Mouse (Mus musculus) ES-E14 (cell line): ENCODE measurements around the gene 3110082I17Rik. TPM values are rescaled to one million over a fixed set of nuclear protein-coding genes. Genes with fewer than 3 reads are reported as not detected.

Source experiments
- DNase-seq: peaks from one replicate; pipeline ENCODE4 v3.0.0-alpha.2; 2013; ENCODE audit warnings: low read depth, low spot score
- H3K27ac ChIP-seq: 2 replicates; pipeline ENCODE4 v1.5.1; 2012; ENCODE audit warnings: low read depth, mild to moderate bottlenecking, low read length, moderate library complexity, mixed read lengths; ENCODE audit not compliant: poor library complexity, insufficient read depth, severe bottlenecking
- H3K36me3 ChIP-seq: 2 replicates; pipeline ENCODE4 v1.6.1; 2012; ENCODE audit warnings: mild to moderate bottlenecking, low read length, moderate library complexity, mixed read lengths; ENCODE audit not compliant: control insufficient read depth, poor library complexity, insufficient read depth, severe bottlenecking
- H3K4me1 ChIP-seq, 2 experiments: fragments of 150-350 bp in 1 of 2; sonication (generic) in 1 of 2; 2 replicates each; pipeline ENCODE4 v1.6.1; 2012; ENCODE audit warnings: low read length in 2 of 2, mild to moderate bottlenecking in 1 of 2, mixed read lengths in 1 of 2; ENCODE audit not compliant: control insufficient read depth in 2 of 2, insufficient read depth in 2 of 2, poor library complexity in 1 of 2
- H3K4me3 ChIP-seq, 2 experiments: fragments of 150-350 bp in 1 of 2; sonication (generic) in 1 of 2; 2 replicates each; pipeline ENCODE4 v1.5.1; 2012; ENCODE audit warnings: low read length in 2 of 2, low read depth in 1 of 2, mild to moderate bottlenecking in 1 of 2, mixed read lengths in 1 of 2; ENCODE audit not compliant: insufficient read depth in 1 of 2, poor library complexity in 1 of 2, severe bottlenecking in 1 of 2
- H3K9ac ChIP-seq: 2 replicates; pipeline ENCODE4 v1.6.1; 2012; ENCODE audit warnings: low read depth, mild to moderate bottlenecking, low read length, mixed read lengths; ENCODE audit not compliant: poor library complexity, insufficient read depth, severe bottlenecking
- H3K9me3 ChIP-seq: fragments of 150-350 bp; sonication (generic); 2 replicates; pipeline ENCODE4 v1.6.1; 2012; ENCODE audit warnings: low read depth, mild to moderate bottlenecking, low read length; ENCODE audit not compliant: control insufficient read depth, insufficient read depth
- CHD2 ChIP-seq: IDR thresholded peaks from 2 replicates; pipeline ENCODE4 v1.6.1; 2014; ENCODE audit warnings: mild to moderate bottlenecking, low read depth, low read length, inconsistent platforms
- HCFC1 ChIP-seq: IDR thresholded peaks from 2 replicates; pipeline ENCODE4 v1.6.1; 2012; ENCODE audit warnings: low read length, inconsistent platforms, borderline replicate concordance; ENCODE audit not compliant: insufficient read depth
- MAFK ChIP-seq: IDR thresholded peaks from 2 replicates; pipeline ENCODE4 v1.6.1; 2014; ENCODE audit warnings: mild to moderate bottlenecking, low read depth, low read length, inconsistent platforms; ENCODE audit not compliant: insufficient read depth
- ZC3H11A ChIP-seq: IDR thresholded peaks from 2 replicates; pipeline ENCODE4 v1.6.1; 2012; ENCODE audit warnings: low read depth, mild to moderate bottlenecking, inconsistent platforms, low read length, borderline replicate concordance
- ZNF384 ChIP-seq: IDR thresholded peaks from 2 replicates; pipeline ENCODE4 v1.6.1; 2012; ENCODE audit warnings: low read depth, low read length, inconsistent platforms
- in situ Hi-C, 2 experiments: fragments of 600-800 bp; cut with MboI; formaldehyde crosslinking; loops; one replicate each; pipeline ENCODE4 v1.15.1; 2025; ENCODE audit warnings: low sequenced_read_pairs in 2 of 2, inconsistent platforms in 1 of 2; ENCODE audit not compliant: unreplicated experiment in 2 of 2
- total RNA-seq: library from RNA; depleted of rRNA; stranded (reverse); fragments of 300-350 nt; gene quantifications from 2 replicates; pipeline ENCODE4 v1.2.3, GENCODE M21; 2012

3110082I17Rik gene
- total RNA-seq, 1 experiment, result 32.6 TPM

GRCm38 (mm10) chr5:139411117-139411516 is 49.2 kb downstream of the 3110082I17Rik start:
- TF ChIP-seq HCFC1 (no peak), MAFK (no peak), CHD2 (no peak), ZNF384 (no peak), ZC3H11A (no peak)
- DNase-seq, result no peak
- no peak overlapping the region for H3K4me3 ChIP-seq
- no peaks in the 10 kb centered on the region for H3K9me3 ChIP-seq
- H3K27ac ChIP-seq, result no peak overlapping the region
- H3K9ac ChIP-seq, result no peak overlapping the region
- in situ Hi-C loops, result no loop called here
- H3K36me3 ChIP-seq, result peaks cover 16% of the 10 kb centered on the region
- no peaks in the 10 kb centered on the region for H3K4me1 ChIP-seq

- in situ Hi-C loops, result no loop called here
- TF ChIP-seq HCFC1, result no peak
- TF ChIP-seq MAFK, result no peak
- no peak for TF ChIP-seq CHD2
- TF ChIP-seq ZC3H11A, result no peak
- no peak for TF ChIP-seq ZNF384
- Histone ChIP-seq H3K9me3 (no peaks in the 10 kb centered on the region), H3K27ac (no peak overlapping the region), H3K4me1 (peaks cover 0 to 2% of the 10 kb centered on the region in 2 experiments; a peak in 1 of 4 replicates), H3K9ac (no peak overlapping the region), H3K36me3 (peaks cover 16% of the 10 kb centered on the region), H3K4me3 (no peak overlapping the region)
- no peak for DNase-seq
Observed at GRCm38 (mm10) chr5:139410056-139410455, 50.3 kb downstream of the 3110082I17Rik start.

- H3K27ac ChIP-seq, result no peak overlapping the region
- H3K4me1 ChIP-seq, result peaks cover 0 to 2% of the 10 kb centered on the region in 2 experiments; a peak in 1 of 4 replicates
- TF ChIP-seq ZC3H11A (no peak), ZNF384 (no peak), MAFK (no peak), CHD2 (no peak), HCFC1 (no peak)
- peaks cover 9% of the 10 kb centered on the region; the same call in 1 of the 2 replicates for H3K36me3 ChIP-seq
- DNase-seq, result no peak
- no peaks in the 10 kb centered on the region for H3K9me3 ChIP-seq
- in situ Hi-C loops, result no loop called here
- no peak overlapping the region for H3K4me3 ChIP-seq
- no peak overlapping the region for H3K9ac ChIP-seq
Observed at GRCm38 (mm10) chr5:139409412-139409811, 50.9 kb downstream of the 3110082I17Rik start.

GRCm38 (mm10) chr5:139408511-139408910 is 51.8 kb downstream of the 3110082I17Rik start:
- in situ Hi-C loops, result no loop called here
- DNase-seq, result no peak

More at GRCm38 (mm10) chr5:139408511-139408910, 51.8 kb downstream of the 3110082I17Rik start:
- Histone ChIP-seq H3K9ac (no peak overlapping the region), H3K36me3 (peaks cover 5% of the 10 kb centered on the region; the same call in 1 of the 2 replicates), H3K4me3 (no peak overlapping the region), H3K9me3 (no peaks in the 10 kb centered on the region), H3K4me1 (peaks cover 0 to 2% of the 10 kb centered on the region in 2 experiments; a peak in 1 of 4 replicates), H3K27ac (no peak overlapping the region)
- TF ChIP-seq CHD2, result no peak
- TF ChIP-seq HCFC1, result no peak
- no peak for TF ChIP-seq ZNF384
- no peak for TF ChIP-seq MAFK
- no peak for TF ChIP-seq ZC3H11A
